Mouse (Mus musculus) CH12.LX (cell line): ENCODE measurements around the gene Mrpl38. TPM values are rescaled to one million over a fixed set of nuclear protein-coding genes. Genes with fewer than 3 reads are reported as not detected.

Source experiments
- DNase-seq: peaks from one replicate; pipeline ENCODE4 v3.0.0-alpha.2; 2013; ENCODE audit errors: extremely low read depth
- H3K27ac ChIP-seq: 2 replicates; pipeline ENCODE4 v1.5.1; 2012; ENCODE audit warnings: low read depth, mild to moderate bottlenecking, control low read depth, moderate library complexity; ENCODE audit not compliant: insufficient read depth
- H3K27me3 ChIP-seq: replicated peaks from 2 replicates; pipeline ENCODE3; 2012; ENCODE audit warnings: inconsistent platforms
- H3K36me3 ChIP-seq, 2 experiments: replicated peaks in 1 of 2; 2 replicates each; pipeline versions ENCODE3 to v1.6.1; 2012; ENCODE audit warnings: inconsistent platforms in 1 of 2, low read length in 1 of 2, mild to moderate bottlenecking in 1 of 2, mixed read lengths in 1 of 2, moderate library complexity in 1 of 2; ENCODE audit not compliant: control insufficient read depth in 1 of 2, insufficient read depth in 1 of 2
- H3K4me1 ChIP-seq, 2 experiments: 2 replicates each; pipeline ENCODE4 v1.6.1; 2012; ENCODE audit warnings: inconsistent platforms in 1 of 2, moderate library complexity in 1 of 2; ENCODE audit not compliant: insufficient read depth in 2 of 2, control insufficient read depth in 1 of 2
- H3K4me2 ChIP-seq: 2 replicates; pipeline ENCODE4 v1.6.1; 2012; ENCODE audit warnings: low read depth, mild to moderate bottlenecking, control low read depth; ENCODE audit not compliant: poor library complexity, insufficient read depth, severe bottlenecking
- H3K4me3 ChIP-seq, 3 experiments: fragments of 150-350 bp in 1 of 3; sonication (generic) in 1 of 3; replicated peaks in 1 of 3; 2 replicates each; pipeline versions ENCODE3 to v1.5.1; 2011 to 2012; ENCODE audit warnings: low read depth in 2 of 3, low read length in 2 of 3, mild to moderate bottlenecking in 2 of 3, moderate library complexity in 2 of 3, control low read depth in 1 of 3, improper control_type of control experiment in 1 of 3, inconsistent platforms in 1 of 3, mixed read lengths in 1 of 3; ENCODE audit not compliant: poor library complexity in 1 of 3
- H3K79me2 ChIP-seq: replicated peaks from 2 replicates; pipeline ENCODE4 v1.6.1; 2012; ENCODE audit warnings: mild to moderate bottlenecking, moderate library complexity; ENCODE audit not compliant: control insufficient read depth, poor library complexity, insufficient read depth, severe bottlenecking; ENCODE audit errors: extremely low read depth
- H3K9ac ChIP-seq: 2 replicates; pipeline ENCODE4 v1.6.1; 2012; ENCODE audit warnings: low read depth, mild to moderate bottlenecking, control low read depth, moderate library complexity; ENCODE audit not compliant: insufficient read depth
- H3K9me3 ChIP-seq: replicated peaks from 2 replicates; pipeline ENCODE3; 2012; ENCODE audit warnings: low read length, inconsistent platforms, mixed read lengths
- BHLHE40 ChIP-seq: IDR thresholded peaks from 2 replicates; pipeline ENCODE4 v1.6.1; 2011; ENCODE audit warnings: mild to moderate bottlenecking, low read depth, low read length, improper control_type of control experiment
- CHD1 ChIP-seq: IDR thresholded peaks from 2 replicates; pipeline ENCODE4 v1.6.1; 2012; ENCODE audit warnings: low read depth, low read length, improper control_type of control experiment, inconsistent platforms
- CHD2 ChIP-seq: IDR thresholded peaks from 2 replicates; pipeline ENCODE4 v1.6.1; 2011; ENCODE audit warnings: low read length, improper control_type of control experiment
- E2F4 ChIP-seq: IDR thresholded peaks from 2 replicates; pipeline ENCODE4 v1.6.1; 2011; ENCODE audit warnings: low read depth, low read length, improper control_type of control experiment; ENCODE audit not compliant: insufficient replicate concordance
- ELF1 ChIP-seq: IDR thresholded peaks from 2 replicates; pipeline ENCODE4 v1.6.1; 2014; ENCODE audit warnings: low read depth, mild to moderate bottlenecking, inconsistent platforms, low read length, improper control_type of control experiment
- GABPA ChIP-seq: IDR thresholded peaks from 2 replicates; pipeline ENCODE4 v1.6.1; 2012; ENCODE audit warnings: low read depth, low read length, improper control_type of control experiment, inconsistent platforms; ENCODE audit not compliant: insufficient replicate concordance
- JUND ChIP-seq: conservative IDR thresholded peaks from 2 replicates; pipeline ENCODE4 v1.6.1; 2011; ENCODE audit warnings: low read depth, low read length, improper control_type of control experiment
- KAT2A ChIP-seq: IDR thresholded peaks from 2 replicates; pipeline ENCODE4 v1.6.1; 2012; ENCODE audit warnings: low read length, improper control_type of control experiment, inconsistent platforms; ENCODE audit not compliant: insufficient replicate concordance
- MAFK ChIP-seq: IDR thresholded peaks from 2 replicates; pipeline ENCODE4 v1.6.1; 2011; ENCODE audit warnings: low read length, improper control_type of control experiment; ENCODE audit not compliant: insufficient replicate concordance
- MAX ChIP-seq: IDR thresholded peaks from 2 replicates; pipeline ENCODE4 v1.6.1; 2011; ENCODE audit warnings: low read length, improper control_type of control experiment
- MAZ ChIP-seq: IDR thresholded peaks from 2 replicates; pipeline ENCODE4 v1.6.1; 2012; ENCODE audit warnings: low read depth, mild to moderate bottlenecking, inconsistent platforms, low read length, improper control_type of control experiment, moderate library complexity
- MEF2A ChIP-seq: IDR thresholded peaks from 2 replicates; pipeline ENCODE4 v1.6.1; 2014; ENCODE audit warnings: low read depth, mild to moderate bottlenecking, inconsistent platforms, low read length, improper control_type of control experiment, borderline replicate concordance
- MXI1 ChIP-seq: IDR thresholded peaks from 2 replicates; pipeline ENCODE4 v1.6.1; 2011; ENCODE audit warnings: mild to moderate bottlenecking, low read depth, low read length, improper control_type of control experiment
- MYC ChIP-seq: IDR thresholded peaks from 2 replicates; pipeline ENCODE4 v1.6.1; 2011; ENCODE audit warnings: low read depth, mild to moderate bottlenecking, improper control_type of control experiment, low read length
- POLR2A ChIP-seq: IDR thresholded peaks from 2 replicates; pipeline ENCODE4 v1.6.1; 2011; ENCODE audit warnings: low read depth, mild to moderate bottlenecking, improper control_type of control experiment, low read length
- POLR2AphosphoS2 ChIP-seq: IDR thresholded peaks from 2 replicates; pipeline ENCODE4 v1.6.1; 2011; ENCODE audit warnings: low read depth, low read length, improper control_type of control experiment
- RCOR1 ChIP-seq: conservative IDR thresholded peaks from 2 replicates; pipeline ENCODE4 v1.6.1; 2012; ENCODE audit warnings: low read depth, mild to moderate bottlenecking, inconsistent platforms, low read length, improper control_type of control experiment
- SMC3 ChIP-seq: IDR thresholded peaks from 2 replicates; pipeline ENCODE4 v1.6.1; 2011; ENCODE audit warnings: low read depth, low read length, improper control_type of control experiment
- TBP ChIP-seq: conservative IDR thresholded peaks from 2 replicates; pipeline ENCODE4 v1.6.1; 2011; ENCODE audit warnings: low read depth, low read length, improper control_type of control experiment
- TCF12 ChIP-seq: IDR thresholded peaks from 2 replicates; pipeline ENCODE4 v1.6.1; 2014; ENCODE audit warnings: low read depth, mild to moderate bottlenecking, inconsistent platforms, low read length, improper control_type of control experiment
- ZC3H11A ChIP-seq: IDR thresholded peaks from 2 replicates; pipeline ENCODE4 v1.6.1; 2012; ENCODE audit warnings: low read depth, mild to moderate bottlenecking, inconsistent platforms, low read length, improper control_type of control experiment
- ZMIZ1 ChIP-seq: IDR thresholded peaks from 2 replicates; pipeline ENCODE4 v1.6.1; 2012; ENCODE audit warnings: low read depth, mild to moderate bottlenecking, inconsistent platforms, low read length, improper control_type of control experiment
- ZNF384 ChIP-seq: IDR thresholded peaks from 2 replicates; pipeline ENCODE4 v1.6.1; 2012; ENCODE audit warnings: low read depth, low read length, improper control_type of control experiment, inconsistent platforms
- dilution Hi-C: fragments of 300-500 bp; cut with MboI; formaldehyde crosslinking; loops from 2 replicates; pipeline ENCODE4 v1.14.3; 2020; ENCODE audit warnings: low sequenced_read_pairs; ENCODE audit not compliant: extremely low pct_unique_long_range_greater_than_20kb, extremely low pct_ligation_motif_present
- in situ Hi-C: fragments of 300-500 bp; cut with MboI; formaldehyde crosslinking; loops from 3 replicates; pipeline ENCODE4 v1.14.3; 2019; ENCODE audit warnings: low sequenced_read_pairs, low pct_ligation_motif_present, low pct_unique_long_range_greater_than_20kb, mixed read lengths
- polyA plus RNA-seq: library from polyadenylated mRNA; unstranded; fragments of >175 nt; gene quantifications from 2 replicates; pipeline ENCODE4 v1.2.1, GENCODE M21; 2012; ENCODE audit warnings: low read depth; ENCODE audit not compliant: insufficient read length
- total RNA-seq, 2 experiments: library from RNA; depleted of rRNA; stranded (reverse); fragments of 300-350 nt in 1 of 2; fragments of >200 nt in 1 of 2; gene quantifications; 2 replicates each; pipeline ENCODE4 v1.2.3; 2012 to 2014

Mrpl38 gene
- total and polyA plus RNA-seq, 3 experiments = 109 to 188 (median 157) TPM

DNA sequence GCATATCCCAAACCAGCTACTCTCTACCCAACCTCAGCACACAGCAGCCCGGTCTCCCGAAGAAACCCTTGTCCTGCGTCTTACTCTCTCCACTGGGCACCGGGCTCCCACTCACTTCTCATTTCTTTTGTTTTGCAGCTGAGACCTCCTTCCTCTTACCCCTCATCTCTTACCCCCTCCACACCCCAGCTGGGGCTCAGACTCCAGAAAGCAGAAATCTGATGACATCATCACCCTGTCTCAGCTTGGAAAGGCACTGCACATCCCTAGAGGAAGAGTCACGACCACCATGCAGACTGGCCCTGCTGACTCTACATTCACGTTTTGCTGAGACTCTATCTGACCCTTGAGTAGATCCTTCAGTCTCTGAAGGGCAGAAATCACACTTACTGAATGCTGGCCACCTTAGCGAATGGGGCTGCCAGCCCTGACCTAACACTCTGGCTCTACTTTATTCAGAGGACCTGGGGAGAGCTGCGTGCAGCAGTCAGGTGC, 8.6 kb downstream of the Mrpl38 start:
- Histone ChIP-seq H3K4me2 (peak overlapping the region; percentile 31), H3K4me3 (peak overlapping the region; percentile 24 to 61 (median 53)), H3K79me2 (no peaks in the 10 kb centered on the region), H3K27me3 (no peaks in the 10 kb centered on the region), H3K4me1 (peaks cover 6 to 16% of the 10 kb centered on the region in 2 experiments), H3K27ac (no peak overlapping the region), H3K36me3 (peaks cover 42 to 71% of the 10 kb centered on the region in 2 experiments), H3K9ac (no peak overlapping the region), H3K9me3 (peaks cover 8% of the 10 kb centered on the region)
- dilution Hi-C loops (no loop called here), in situ Hi-C loops (loop anchor here (5.0 kb wide), 1 partner anchor 43 kb away; the partner anchor contains the start of gene Wbp2)
- no peak for DNase-seq
- no peak for TF ChIP-seq MAFK
- TF ChIP-seq TBP = no peak
- TF ChIP-seq MYC = no peak
- TF ChIP-seq ZC3H11A = no peak
- no peak for TF ChIP-seq MXI1
- no peak for TF ChIP-seq ZNF384
- TF ChIP-seq CHD2 = no peak
- no peak for TF ChIP-seq MEF2A

DNA sequence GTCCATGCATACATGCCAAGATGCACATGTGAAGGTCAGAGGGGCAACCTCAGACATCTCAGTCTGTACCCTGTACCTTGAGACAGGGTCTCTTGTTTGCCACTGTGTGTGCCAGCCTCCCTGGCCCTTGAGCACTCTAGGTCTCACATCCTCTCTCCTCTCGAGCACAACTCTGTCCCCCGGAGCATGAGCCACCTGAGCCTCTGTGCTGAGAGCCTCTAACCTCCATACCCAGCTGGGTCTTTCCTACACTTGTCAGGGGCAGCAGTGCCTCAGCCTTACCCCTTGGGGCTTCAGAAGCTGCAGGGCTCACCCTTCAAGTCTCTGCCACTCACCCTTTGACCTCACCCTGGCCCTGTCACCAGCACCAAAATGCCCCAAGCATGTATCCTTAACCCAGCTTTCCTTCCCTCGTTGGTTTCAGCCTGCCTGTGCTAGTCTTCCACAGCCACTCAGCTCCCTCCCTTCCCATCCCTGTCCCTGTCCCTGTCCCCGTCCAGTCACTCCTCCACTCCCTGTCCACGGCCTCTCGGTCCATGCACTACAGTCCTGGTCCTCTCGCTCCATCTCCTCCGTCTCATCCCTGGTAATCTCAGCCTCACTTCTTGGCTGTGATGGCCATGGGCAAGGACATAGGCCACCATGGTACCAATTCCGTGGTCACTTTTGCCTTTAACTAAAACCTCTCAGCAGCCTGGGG, 9.4 kb downstream of the Mrpl38 start:
- DNase-seq = no peak
- H3K4me1 ChIP-seq = peaks cover 6 to 16% of the 10 kb centered on the region in 2 experiments
- peaks cover 8% of the 10 kb centered on the region for H3K9me3 ChIP-seq
- peaks cover 34 to 63% of the 10 kb centered on the region in 2 experiments for H3K36me3 ChIP-seq
- dilution Hi-C loops = no loop called here
- H3K4me3 ChIP-seq = no peak overlapping the region
- H3K27me3 ChIP-seq = no peaks in the 10 kb centered on the region
- no peak overlapping the region for H3K27ac ChIP-seq
- no peaks in the 10 kb centered on the region for H3K79me2 ChIP-seq
- TF ChIP-seq MAZ (no peak), TCF12 (no peak), GABPA (no peak)
- H3K9ac ChIP-seq = no peak overlapping the region
- in situ Hi-C loops = no loop called here
- no peak overlapping the region for H3K4me2 ChIP-seq

DNA sequence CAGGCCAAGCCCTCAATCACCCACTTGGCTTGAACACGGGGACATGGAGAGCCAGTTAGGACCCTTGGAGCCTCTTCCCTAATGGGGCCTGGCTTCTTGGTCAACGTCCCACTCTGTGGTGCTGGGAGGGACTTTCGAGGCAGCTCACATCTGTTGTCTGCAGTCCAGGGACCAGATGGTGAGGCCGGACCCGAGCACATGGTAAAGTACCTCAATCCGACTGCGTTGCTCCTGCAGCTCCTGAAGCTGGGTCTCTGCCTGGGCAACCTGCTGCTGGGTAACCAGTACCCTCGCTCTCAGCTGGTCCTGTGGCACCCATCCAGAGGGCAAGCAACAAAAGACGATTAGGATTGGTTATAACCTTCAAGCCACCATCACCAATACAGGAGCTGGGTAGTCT, 10.7 kb downstream of the Mrpl38 start:
- dilution Hi-C loops = no loop called here
- TF ChIP-seq POLR2A (no peak), JUND (no peak), MYC (no peak), SMC3 (no peak), MAX (no peak), TBP (no peak), MAZ (no peak), E2F4 (no peak), BHLHE40 (no peak), KAT2A (no peak), ZMIZ1 (no peak), RCOR1 (no peak), CHD1 (no peak), ELF1 (no peak), POLR2AphosphoS2 (no peak)
- Histone ChIP-seq H3K4me1 (peaks cover 6 to 11% of the 10 kb centered on the region in 2 experiments; a peak in 3 of 4 replicates), H3K36me3 (peaks cover 27 to 54% of the 10 kb centered on the region in 2 experiments), H3K27ac (no peak overlapping the region), H3K9ac (no peak overlapping the region), H3K79me2 (no peaks in the 10 kb centered on the region), H3K27me3 (no peaks in the 10 kb centered on the region), H3K9me3 (peaks cover 8% of the 10 kb centered on the region), H3K4me3 (no peak overlapping the region), H3K4me2 (no peak overlapping the region)
- DNase-seq = no peak
- in situ Hi-C loops = no loop called here
